Mouse (Mus musculus) v-Abl transformed pro-B cells (cell line): Measurements from ENCODE around the gene Glt8d1.

Experiments
- in situ Hi-C, 2 experiments: fragments of 400-800 bp; cut with MboI; formaldehyde crosslinking; loops; one replicate each; pipeline ENCODE4 v1.15.1; 2025; ENCODE audit not compliant: unreplicated experiment in 2 of 2

The Glt8d1 gene

GRCm38 (mm10) chr14:31001307-31002205 is at the start of gene Glt8d1, which contains the start of gene Spcs1:
Glt8d1 (plus strand) TSS chr14:31001400.
Spcs1 (minus strand) TSS chr14:31001672.
- in situ Hi-C loops, result no loop called here

- in situ Hi-C loops, result no loop called here
Measured at GRCm38 (mm10) chr14:30958517-30958916, 42.7 kb upstream of the Glt8d1 start.

- in situ Hi-C loops, result no loop called here
Measured at GRCm38 (mm10) chr14:30959031-30959430, 42.2 kb upstream of the Glt8d1 start.

GRCm38 (mm10) chr14:30960366-30960765 is 40.8 kb upstream of the Glt8d1 start:
- in situ Hi-C loops, result no loop called here

- in situ Hi-C loops, result no loop called here
Measured at GRCm38 (mm10) chr14:30974204-30974603, 27.0 kb upstream of the Glt8d1 start.

GRCm38 (mm10) chr14:30976222-30976621 is 25.0 kb upstream of the Glt8d1 start:
- in situ Hi-C loops, result loop anchor here in 1 of 2 experiments (5.0 kb wide), 1 partner anchor 49 kb away; no protein-coding TSS in a partner anchor

- in situ Hi-C loops, result no loop called here
Measured at GRCm38 (mm10) chr14:30996417-30996816, 4.8 kb upstream of the Glt8d1 start.

GRCm38 (mm10) chr14:31000356-31000755 is 844 bp upstream of the Glt8d1 start:
- in situ Hi-C loops, result no loop called here

- in situ Hi-C loops, result no loop called here
Measured at GRCm38 (mm10) chr14:31000816-31001306, 339 bp upstream of the Glt8d1 start.

- in situ Hi-C loops, result no loop called here
Measured at GRCm38 (mm10) chr14:31004527-31004926, 3.3 kb downstream of the Glt8d1 start.

GRCm38 (mm10) chr14:31006779-31007178 is 5.6 kb downstream of the Glt8d1 start:
- in situ Hi-C loops, result no loop called here

GRCm38 (mm10) chr14:31011588-31011987 is 10.4 kb downstream of the Glt8d1 start:
- in situ Hi-C loops, result no loop called here

GRCm38 (mm10) chr14:31013928-31014327 is 12.7 kb downstream of the Glt8d1 start:
- in situ Hi-C loops, result no loop called here

- in situ Hi-C loops, result no loop called here
Measured at GRCm38 (mm10) chr14:31016063-31016462, 14.9 kb downstream of the Glt8d1 start.

- in situ Hi-C loops, result no loop called here
Measured at GRCm38 (mm10) chr14:31017854-31018253, 16.7 kb downstream of the Glt8d1 start.

- in situ Hi-C loops, result no loop called here
Measured at GRCm38 (mm10) chr14:31018860-31019291, 17.7 kb downstream of the Glt8d1 start, which contains the start of the genes Pbrm1 and Gnl3. Pbrm1 (plus strand) TSS chr14:31019138. Gnl3 (minus strand) TSS chr14:31019152.

- in situ Hi-C loops, result loop anchor here in 1 of 2 experiments (10.0 kb wide), 1 partner anchor 175 kb away; no protein-coding TSS in a partner anchor
Measured at GRCm38 (mm10) chr14:31019331-31020205, 18.4 kb downstream of the Glt8d1 start.

GRCm38 (mm10) chr14:31022579-31022978 is 21.4 kb downstream of the Glt8d1 start:
- in situ Hi-C loops, result loop anchor here in 1 of 2 experiments (10.0 kb wide), 1 partner anchor 172 kb away; no protein-coding TSS in a partner anchor

GRCm38 (mm10) chr14:31025785-31026184 is 24.6 kb downstream of the Glt8d1 start:
- in situ Hi-C loops, result loop anchor here in 1 of 2 experiments (10.0 kb wide), 1 partner anchor 169 kb away; no protein-coding TSS in a partner anchor

GRCm38 (mm10) chr14:31045296-31045695 is 44.1 kb downstream of the Glt8d1 start:
- in situ Hi-C loops, result no loop called here
